Mouse (Mus musculus): Measurements from ENCODE around the gene Ccdc57. TPM values are rescaled to one million over a fixed set of nuclear protein-coding genes. Genes with fewer than 3 reads are reported as not detected.

The Ccdc57 gene
- 2.0 and 2.1 TPM in 2 replicates for polyA plus RNA-seq (2012; ENCODE audit: low replicate concordance)

DNA sequence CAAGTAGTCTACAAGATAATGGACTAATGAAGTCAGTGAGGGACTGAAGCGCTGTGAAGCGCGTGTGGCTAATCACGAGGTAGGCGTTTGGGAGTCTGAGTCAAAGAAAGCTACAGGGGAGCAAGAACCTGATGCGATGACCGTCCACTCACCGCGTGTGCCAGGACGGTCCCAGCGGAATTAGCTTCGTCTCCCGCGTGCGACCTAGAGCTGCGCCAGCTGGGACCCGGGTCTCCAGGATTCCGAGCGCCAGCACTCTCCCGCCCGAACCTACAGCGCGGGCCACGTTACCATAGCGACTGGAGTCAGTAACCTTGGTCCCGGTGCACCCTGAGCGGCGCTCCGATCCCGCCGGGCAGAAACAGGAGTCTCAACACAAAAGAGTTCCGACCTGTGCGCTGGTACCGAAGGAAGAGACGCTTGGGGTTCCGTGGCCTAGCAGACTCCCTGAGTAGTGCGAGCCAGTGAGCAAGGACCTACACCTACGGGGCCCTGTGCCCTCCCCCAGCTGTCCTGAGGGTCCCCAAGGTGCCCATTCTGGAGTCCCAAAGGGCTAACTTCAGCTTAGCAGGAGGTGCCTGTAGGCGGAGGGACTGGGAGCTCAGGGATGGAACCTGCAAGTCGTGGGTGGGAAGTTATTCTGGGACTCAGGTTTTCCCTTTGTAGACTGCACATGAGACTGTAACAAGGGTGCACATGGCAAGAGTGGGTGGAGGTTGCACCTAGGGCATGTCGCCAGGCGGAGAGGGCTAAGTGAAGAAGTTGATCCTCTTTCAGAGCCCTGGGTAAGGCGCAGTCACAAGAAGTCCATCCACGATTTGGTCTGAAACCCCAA, at the start of gene Ccdc57:
Gene Ccdc57, minus strand, starts transcription at position 309 of the 835 bp plus-strand sequence.

DNA sequence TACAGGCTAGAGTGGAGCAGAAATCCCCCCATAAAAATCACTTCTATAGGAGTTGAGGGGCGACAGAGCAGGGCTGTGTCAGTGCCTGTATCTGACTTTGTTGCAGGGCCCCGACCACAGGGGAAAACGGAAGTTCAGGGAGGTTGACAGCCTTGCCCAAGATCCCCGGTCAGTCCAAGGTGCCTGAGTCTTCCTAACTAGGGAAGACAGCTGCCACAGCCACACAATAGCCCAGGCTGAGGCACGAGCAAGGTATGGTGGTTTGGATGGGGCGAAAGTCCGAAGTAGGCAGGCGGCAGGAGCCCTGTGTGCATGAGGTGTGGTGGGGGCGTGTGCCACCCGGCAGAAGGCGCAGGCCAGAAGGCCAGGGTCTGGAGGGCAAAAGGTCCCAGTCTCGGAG, 15.7 kb upstream of the Ccdc57 start, which contains the start of gene Slc16a3:
Gene Slc16a3, plus strand, starts transcription at position 153 of the 400 bp plus-strand sequence.

DNA sequence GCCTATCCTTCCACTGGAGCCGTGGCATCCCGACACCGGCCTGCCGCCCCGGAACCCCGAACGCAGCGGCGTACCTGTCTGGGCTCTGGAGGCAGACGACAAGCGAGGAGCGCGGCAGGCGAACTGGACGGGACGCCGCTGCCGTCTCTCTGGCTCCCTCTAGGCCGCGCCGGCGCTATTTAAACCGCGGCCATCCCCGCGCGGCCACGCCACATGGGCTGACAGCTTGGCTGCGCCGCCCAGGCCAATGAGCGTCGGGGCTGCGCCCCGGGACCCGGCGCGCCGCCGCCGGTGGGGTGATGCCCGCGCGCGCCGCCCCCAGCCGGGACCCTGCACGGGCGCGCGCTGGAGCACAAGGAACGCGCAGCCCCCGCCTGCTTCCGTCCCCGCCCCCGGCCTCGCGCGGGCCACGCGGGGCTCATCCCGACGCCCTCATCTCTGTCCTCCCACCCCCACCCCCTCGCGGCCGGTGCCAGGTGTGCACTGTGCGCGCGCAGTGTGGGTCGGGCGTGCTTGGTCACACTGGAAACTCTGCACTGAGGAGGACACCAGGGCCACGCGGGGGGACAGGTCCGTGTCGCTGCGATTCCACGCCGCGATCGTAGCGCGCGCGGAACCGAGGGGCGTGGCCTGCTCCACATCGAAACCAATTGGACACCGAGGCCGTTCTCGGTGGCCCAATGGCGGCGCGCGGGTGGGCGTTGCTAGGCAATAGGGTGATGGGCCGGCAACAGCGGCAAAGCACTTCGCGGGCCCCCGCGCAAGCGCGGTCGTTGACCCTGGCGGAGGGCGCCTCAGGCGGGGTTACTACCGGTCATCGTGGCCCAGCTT, 108.5 kb downstream of the Ccdc57 start, which contains the start of gene Fasn:
Gene Fasn, minus strand, starts transcription at position 592 of the 831 bp plus-strand sequence.

DNA sequence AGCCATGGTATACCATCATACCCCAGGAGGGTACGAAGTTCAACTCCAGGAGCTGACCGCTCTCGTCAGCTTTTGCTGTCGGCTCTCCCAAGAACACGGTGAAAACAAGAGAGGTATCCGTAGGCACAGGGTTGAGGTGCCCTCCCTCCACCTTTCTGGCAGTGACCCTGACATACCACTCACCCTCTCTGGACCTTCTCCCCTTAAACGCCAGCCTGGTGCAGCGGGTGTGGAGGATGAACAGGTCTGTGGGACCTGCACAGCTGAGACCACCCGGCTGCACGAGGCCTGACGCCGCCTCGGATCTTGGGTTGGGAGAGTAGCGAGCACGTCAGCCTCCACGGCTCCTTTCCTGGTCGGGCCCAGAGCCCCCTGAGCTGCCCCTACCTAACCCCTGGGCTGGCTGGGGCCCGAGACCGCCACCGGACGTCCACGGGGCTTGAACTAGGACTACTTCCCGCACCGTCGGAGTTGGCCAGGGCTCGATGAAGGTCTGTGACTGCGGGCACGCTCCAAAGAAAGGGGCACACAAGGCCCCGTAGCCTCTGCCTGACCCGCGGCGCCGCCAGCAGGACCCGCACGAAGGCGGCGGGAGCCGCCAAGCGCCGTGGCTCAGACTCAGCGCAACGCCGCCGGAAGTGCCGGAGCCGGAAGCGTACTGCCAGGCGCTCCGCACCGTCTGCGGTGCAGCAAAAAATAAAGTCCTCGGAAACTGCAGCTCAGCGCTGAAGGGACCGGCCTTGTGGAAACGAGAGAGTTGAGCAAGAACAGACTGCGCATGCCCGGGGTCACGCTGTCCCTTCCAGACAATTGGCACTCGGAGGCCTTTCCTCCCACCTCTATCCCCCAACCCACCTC, 136.7 kb downstream of the Ccdc57 start, which contains the start of gene Dus1l:
Gene Dus1l, minus strand, starts transcription at position 648 of the 858 bp plus-strand sequence.

DNA sequence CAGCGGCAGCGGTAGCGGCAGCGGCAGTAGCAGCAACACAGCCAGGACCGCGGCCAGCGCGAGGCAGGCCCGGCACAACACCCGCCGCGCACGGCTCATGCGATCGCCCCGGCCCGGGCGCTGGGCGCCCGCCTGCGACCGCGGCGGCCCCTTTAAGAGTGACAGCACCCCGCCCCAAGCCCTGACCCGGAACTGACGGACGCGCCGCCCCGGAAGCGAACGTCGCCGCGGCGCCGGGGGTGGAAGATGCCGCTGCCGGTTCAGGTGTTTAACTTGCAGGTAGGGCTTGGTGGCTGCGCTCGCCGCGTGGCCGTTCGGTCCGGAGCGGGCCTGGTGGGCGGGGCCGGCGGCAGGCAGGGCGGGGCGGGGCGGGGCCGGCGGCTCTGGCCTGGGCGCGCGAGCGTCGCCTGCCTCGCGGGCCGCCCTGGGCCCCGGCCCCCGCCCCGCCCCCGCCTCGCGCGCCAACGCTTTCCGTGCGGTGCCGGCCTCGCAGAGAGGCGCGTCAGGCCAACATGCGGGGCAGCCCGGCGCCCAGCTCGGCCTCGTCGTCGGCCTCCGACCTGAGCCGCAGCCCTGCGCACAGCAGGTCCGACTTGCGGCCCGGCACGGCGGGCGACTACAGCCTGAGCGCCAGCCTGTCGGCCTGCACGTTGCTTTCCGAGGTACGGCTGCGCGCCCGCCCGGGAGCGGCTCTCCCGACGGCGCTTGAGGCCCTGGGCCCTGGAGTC, 148.4 kb downstream of the Ccdc57 start, which contains the start of the genes Rfng and Gps1:
Gene Rfng, minus strand, starts transcription at position 144 of the 728 bp plus-strand sequence.
Gene Gps1, plus strand, starts transcription at position 209 of the 728 bp plus-strand sequence.

Other genes with a start within 250 kb of the Ccdc57 start
- 33.5 and 180 TPM in 2 replicates for gene Cenpx, start 219.1 kb downstream of the Ccdc57 start, polyA plus RNA-seq (2012; ENCODE audit: low replicate concordance)
- gene Lrrc45, start 218.9 kb downstream of the Ccdc57 start, polyA plus RNA-seq (2012; ENCODE audit: low replicate concordance): 29.3 and 37.4 TPM in 2 replicates
- 3.6 and 5.3 TPM in 2 replicates for gene Rac3, start 211.4 kb downstream of the Ccdc57 start, polyA plus RNA-seq (2012; ENCODE audit: low replicate concordance)
- 8.7 and 44.1 TPM in 2 replicates for gene Dcxr, start 205.6 kb downstream of the Ccdc57 start, polyA plus RNA-seq (2012; ENCODE audit: low replicate concordance)
- 2.4 and 4.0 TPM in 2 replicates for gene Cbr2, start 200.8 kb downstream of the Ccdc57 start, polyA plus RNA-seq (2012; ENCODE audit: low replicate concordance)
- gene Hmga1b, start 170.1 kb downstream of the Ccdc57 start, polyA plus RNA-seq (2012; ENCODE audit: low replicate concordance): 269 and 1,219 TPM in 2 replicates
- 41.1 and 90.1 TPM in 2 replicates for gene Rfng, start 148.7 kb downstream of the Ccdc57 start, polyA plus RNA-seq (2012; ENCODE audit: low replicate concordance)
- gene Gps1, start 148.6 kb downstream of the Ccdc57 start, polyA plus RNA-seq (2012; ENCODE audit: low replicate concordance): 35.0 and 37.0 TPM in 2 replicates
- gene Dus1l, start 136.5 kb downstream of the Ccdc57 start, polyA plus RNA-seq (2012; ENCODE audit: low replicate concordance): 123 and 193 TPM in 2 replicates
- gene Fasn, start 108.3 kb downstream of the Ccdc57 start, polyA plus RNA-seq (2012; ENCODE audit: low replicate concordance): 69.7 and 289 TPM in 2 replicates
- gene Slc16a3, start 15.6 kb upstream of the Ccdc57 start, polyA plus RNA-seq (2012; ENCODE audit: low replicate concordance): 10.6 and 15.1 TPM in 2 replicates
- gene Csnk1d, start 58.5 kb upstream of the Ccdc57 start, polyA plus RNA-seq (2012; ENCODE audit: low replicate concordance): 102 and 115 TPM in 2 replicates
- gene Cd7, start 106.5 kb upstream of the Ccdc57 start, polyA plus RNA-seq (2012; ENCODE audit: low replicate concordance): 3.7 and 14.9 TPM in 2 replicates
- not detected in 2 replicates for gene Sectm1b, start 130.7 kb upstream of the Ccdc57 start, polyA plus RNA-seq (2012; ENCODE audit: low replicate concordance)
- gene Sectm1a, start 148.3 kb upstream of the Ccdc57 start, polyA plus RNA-seq (2012; ENCODE audit: low replicate concordance): not detected in 2 replicates
- gene Tex19.2, start 185.8 kb upstream of the Ccdc57 start, polyA plus RNA-seq (2012; ENCODE audit: low replicate concordance): not detected in 2 replicates
- gene Tex19.1, start 213.3 kb upstream of the Ccdc57 start, polyA plus RNA-seq (2012; ENCODE audit: low replicate concordance): not detected in 2 replicates
- gene Uts2r, start 227.4 kb upstream of the Ccdc57 start, polyA plus RNA-seq (2012; ENCODE audit: low replicate concordance): not detected in 2 replicates

Data from leukemia stem cell, adult 10-12 weeks (primary cell).